Comparison of ENCODE assay signal across 8 mouse cellular contexts in genomic region chr11:120188481-120189441, GRCm38 (mm10). TPM values are rescaled to one million over a fixed set of nuclear protein-coding genes. Genes with fewer than 3 reads are reported as not detected.
DNase-seq lines count a peak whose midpoint lies in the region; ATAC-seq and TF ChIP-seq lines count a peak whose summit lies in the region.

No protein-coding gene starts in this region.

- H3K4me2 ChIP-seq in heart, embryonic 16.5 days (ENCODE audit: low read depth, low read length): peak overlapping the region; percentile 95
- peak overlapping the region; percentile 70 for H3K4me2 ChIP-seq in kidney, postnatal 0 days (ENCODE audit: low read length)
- H3K4me2 ChIP-seq in lung, postnatal 0 days (replicated peaks; ENCODE audit: low read depth, low read length): peak overlapping the region; percentile 94

- TF ChIP-seq CTCF in G1E (IDR thresholded peaks at IDR 0.05; ENCODE audit: low read depth, low read length): no peak
- no peak for TF ChIP-seq CTCF in kidney, postnatal 0 days (IDR thresholded peaks at IDR 0.05; ENCODE audit: low read depth)
- 0 out of 2 replicates have a peak, but pooled peaks have one; percentile 1 for TF ChIP-seq CTCF in lung, postnatal 0 days (IDR thresholded peaks at IDR 0.05)

- peak overlapping the region; percentile 100 for H3K27ac ChIP-seq in forebrain, embryonic 10.5 days
- H3K27ac ChIP-seq in heart, embryonic 16.5 days (ENCODE audit: low read length): peak overlapping the region; percentile 95
- H3K27ac ChIP-seq in kidney, postnatal 0 days: peak overlapping the region; percentile 93
- H3K27ac ChIP-seq in lung, postnatal 0 days (ENCODE audit: low read length): peak overlapping the region; percentile 97

- no peak for TF ChIP-seq EP300 in lung, postnatal 0 days (IDR thresholded peaks at IDR 0.05)

- peak overlapping the region; percentile 79 for H3K9ac ChIP-seq in heart, embryonic 16.5 days (ENCODE audit: low read length)
- H3K9ac ChIP-seq in kidney, postnatal 0 days (ENCODE audit: low read depth, low read length): peak overlapping the region; percentile 85
- H3K9ac ChIP-seq in lung, postnatal 0 days (replicated peaks; ENCODE audit: low read depth): peak overlapping the region; percentile 96

- peaks cover 21% of the 10 kb centered on the region for H3K4me1 ChIP-seq in G1E (ENCODE audit: insufficient read depth, low read depth, low read length)
- H3K4me1 ChIP-seq in forebrain, embryonic 10.5 days: peaks cover 57% of the 10 kb centered on the region
- peaks cover 34% of the 10 kb centered on the region for H3K4me1 ChIP-seq in heart, embryonic 16.5 days (ENCODE audit: control insufficient read depth, insufficient read depth, low read length)
- H3K4me1 ChIP-seq in kidney, postnatal 0 days (replicated peaks; ENCODE audit: insufficient read depth, low read length): peaks cover 32% of the 10 kb centered on the region
- H3K4me1 ChIP-seq in lung, postnatal 0 days (ENCODE audit: insufficient read depth, low read depth, low read length): peaks cover 25% of the 10 kb centered on the region

- no peak for ATAC-seq in G1E (ENCODE audit: extremely low read depth, insufficient number of reproducible peaks, low FRiP score, poor library complexity, severe bottlenecking)
- ATAC-seq in heart, embryonic 16.5 days (replicated peaks; ENCODE audit: extremely low read depth, insufficient read depth, low FRiP score): no peak; the same call in 1 of the 2 replicates
- ATAC-seq in kidney, postnatal 0 days (replicated peaks; ENCODE audit: low FRiP score, low read depth): no peak
- ATAC-seq in lung, postnatal 0 days: peak; percentile 6
- ATAC-seq in megakaryocyte progenitor cell, adult 5-6 weeks (replicated peaks; ENCODE audit: poor library complexity): no peak

- peaks cover 25% of the 10 kb centered on the region for H3K9me3 ChIP-seq in G1E (replicated peaks)
- H3K9me3 ChIP-seq in forebrain, embryonic 10.5 days: no peaks in the 10 kb centered on the region
- H3K9me3 ChIP-seq in heart, embryonic 16.5 days (replicated peaks; ENCODE audit: control insufficient read depth, low read length): no peaks in the 10 kb centered on the region
- no peaks in the 10 kb centered on the region for H3K9me3 ChIP-seq in kidney, postnatal 0 days (replicated peaks; ENCODE audit: low read length)
- H3K9me3 ChIP-seq in lung, postnatal 0 days (ENCODE audit: low read length): no peaks in the 10 kb centered on the region

- H3K4me3 ChIP-seq in G1E (ENCODE audit: low read depth, low read length): peak overlapping the region; percentile 72
- H3K4me3 ChIP-seq in forebrain, embryonic 10.5 days: peak overlapping the region; percentile 95
- H3K4me3 ChIP-seq in heart, embryonic 16.5 days (ENCODE audit: low read length): peak overlapping the region; percentile 61
- H3K4me3 ChIP-seq in kidney, postnatal 0 days (replicated peaks; ENCODE audit: low read depth, low read length): peak overlapping the region; percentile 79
- H3K4me3 ChIP-seq in lung, postnatal 0 days (ENCODE audit: low read depth, low read length): peak overlapping the region; percentile 85

- WGBS in forebrain, embryonic 10.5 days: under 1% methylated on average over 41 of the region's 41 CpGs
- WGBS in heart, embryonic 16.5 days: under 1% methylated on average over 41 of the region's 41 CpGs
- WGBS in kidney, postnatal 0 days: under 1% methylated on average over 41 of the region's 41 CpGs
- under 1% methylated on average over 41 of the region's 41 CpGs for WGBS in lung, postnatal 0 days

- no peaks in the 10 kb centered on the region for H3K36me3 ChIP-seq in G1E (replicated peaks)
- peaks cover 23% of the 10 kb centered on the region for H3K36me3 ChIP-seq in forebrain, embryonic 10.5 days (replicated peaks)
- H3K36me3 ChIP-seq in heart, embryonic 16.5 days (ENCODE audit: control insufficient read depth, insufficient read depth): no peaks in the 10 kb centered on the region
- H3K36me3 ChIP-seq in kidney, postnatal 0 days (ENCODE audit: insufficient read depth, low read length): no peaks in the 10 kb centered on the region
- H3K36me3 ChIP-seq in lung, postnatal 0 days (ENCODE audit: insufficient read depth, low read length): no peaks in the 10 kb centered on the region

- H3K27me3 ChIP-seq in G1E (ENCODE audit: insufficient read depth, low read length): peaks cover 78% of the 10 kb centered on the region
- peaks cover 8% of the 10 kb centered on the region for H3K27me3 ChIP-seq in forebrain, embryonic 10.5 days (ENCODE audit: poor library complexity, severe bottlenecking)
- H3K27me3 ChIP-seq in heart, embryonic 16.5 days (ENCODE audit: control insufficient read depth, insufficient read depth, low read length): no peaks in the 10 kb centered on the region
- no peaks in the 10 kb centered on the region for H3K27me3 ChIP-seq in kidney, postnatal 0 days (ENCODE audit: insufficient read depth, low read length)
- H3K27me3 ChIP-seq in lung, postnatal 0 days (replicated peaks; ENCODE audit: insufficient read depth, low read length): no peaks in the 10 kb centered on the region

- no peak for DNase-seq in G1E (ENCODE audit: low spot score)
- DNase-seq in adrenal gland, postnatal 25 days: peak; percentile 56
- DNase-seq in forebrain, embryonic 10.5 days (ENCODE audit: extremely low spot score, low spot score): peak; percentile 76
- peak; percentile 68 for DNase-seq in kidney, postnatal 0 days (ENCODE audit: low spot score)
- DNase-seq in lung, postnatal 0 days (ENCODE audit: low spot score): peak; percentile 75
- DNase-seq in right cerebral cortex, postnatal 4 days: peak; percentile 63

RNA-seq across cellular contexts. Expression of gene Slc38a10, which starts 37.6 kb away (rescaled TPM):
- total RNA-seq in G1E (2014; fragmentation: Nextera tagmentation) (47.0 and 52.8 TPM in 2 replicates), G1E (2017) (65.4 and 69.5 TPM in 2 replicates)
- polyA plus RNA-seq in G1E (2012): 92.4 and 92.6 TPM in 2 replicates
- total RNA-seq in adrenal gland, postnatal 25 days (2021): 122 and 163 TPM in 2 replicates
- polyA plus RNA-seq in forebrain, embryonic 10.5 days (2016; fragmentation: Nextera tagmentation; extraction: Ambion mirVana): 90.6 and 93.2 TPM in 2 replicates
- 87.3 and 93.5 TPM in 2 replicates for polyA plus RNA-seq in heart, embryonic 16.5 days (2015; fragmentation: Nextera tagmentation; extraction: Ambion mirVana)
- 94.0 and 105 TPM in 2 replicates for polyA plus RNA-seq in kidney, postnatal 0 days (2015; fragmentation: Nextera tagmentation; extraction: Ambion mirVana)
- polyA plus RNA-seq in lung, postnatal 0 days (2015; fragmentation: Nextera tagmentation; extraction: Ambion mirVana): 66.6 and 69.4 TPM in 2 replicates
- 31.6 and 33.3 TPM in 2 replicates for total RNA-seq in megakaryocyte progenitor cell, adult 5-6 weeks (2015)
- total RNA-seq in megakaryocyte progenitor cell, adult 5-6 weeks (2017): 40.2 and 41.2 TPM in 2 replicates

RNA-seq across cellular contexts. Expression of gene Bahcc1, which starts 44.0 kb away (rescaled TPM):
- total RNA-seq in G1E (2014; fragmentation: Nextera tagmentation) (0.10 TPM in 1 of 2 replicates, not detected in the other), G1E (2017) (0.05 and 0.12 TPM in 2 replicates)
- 0.42 and 0.50 TPM in 2 replicates for polyA plus RNA-seq in G1E (2012)
- 23.8 and 25.8 TPM in 2 replicates for total RNA-seq in adrenal gland, postnatal 25 days (2021)
- polyA plus RNA-seq in forebrain, embryonic 10.5 days (2016; fragmentation: Nextera tagmentation; extraction: Ambion mirVana): 13.7 and 16.1 TPM in 2 replicates
- 4.6 and 4.7 TPM in 2 replicates for polyA plus RNA-seq in heart, embryonic 16.5 days (2015; fragmentation: Nextera tagmentation; extraction: Ambion mirVana)
- polyA plus RNA-seq in kidney, postnatal 0 days (2015; fragmentation: Nextera tagmentation; extraction: Ambion mirVana): 8.2 and 8.6 TPM in 2 replicates
- 5.9 and 6.6 TPM in 2 replicates for polyA plus RNA-seq in lung, postnatal 0 days (2015; fragmentation: Nextera tagmentation; extraction: Ambion mirVana)
- 12.1 and 17.2 TPM in 2 replicates for total RNA-seq in megakaryocyte progenitor cell, adult 5-6 weeks (2015)
- total RNA-seq in megakaryocyte progenitor cell, adult 5-6 weeks (2017): 3.9 and 5.4 TPM in 2 replicates
